Mouse (Mus musculus): ENCODE measurements around the gene Bcl2l15. TPM values are rescaled to one million over a fixed set of nuclear protein-coding genes. Genes with fewer than 3 reads are reported as not detected.
A peak's percentile ranks its signal among the peaks of the same experiment; 100 is the strongest.
"Not testable (repeated sequence)": the region's sequence is repeated elsewhere in the genome, so short reads cannot be mapped to it uniquely, and the experiment has no call there.

Bcl2l15 gene
- polyA plus RNA-seq, 1 experiment, result 0.25 TPM

GRCm38 (mm10) chr3:103790346-103791145 lies 41.9 kb upstream of the Bcl2l15 start:
- H3K4me2 ChIP-seq (ENCODE audit: low read depth), result peak overlapping the region; percentile 81
- H3ac ChIP-seq (ENCODE audit: control insufficient read depth, insufficient read length), result peak overlapping the region; percentile 79
- no peaks in the 10 kb centered on the region for H3K27me3 ChIP-seq (ENCODE audit: control insufficient read depth, insufficient read depth, insufficient read length)
- TF ChIP-seq POLR2A (IDR thresholded peaks at IDR 0.05; ENCODE audit: insufficient read length, low read depth) (no peak), POLR2AphosphoS2 (IDR thresholded peaks at IDR 0.05; ENCODE audit: insufficient read length, low read depth) (peak; percentile 29)
- peaks cover 50% of the 10 kb centered on the region for H3K79me2 ChIP-seq (ENCODE audit: control insufficient read depth, insufficient read depth)
- H3K4me3 ChIP-seq, result peak overlapping the region; percentile 65
- H3K36me3 ChIP-seq (ENCODE audit: control insufficient read depth, insufficient read depth), result no peaks in the 10 kb centered on the region

DNA sequence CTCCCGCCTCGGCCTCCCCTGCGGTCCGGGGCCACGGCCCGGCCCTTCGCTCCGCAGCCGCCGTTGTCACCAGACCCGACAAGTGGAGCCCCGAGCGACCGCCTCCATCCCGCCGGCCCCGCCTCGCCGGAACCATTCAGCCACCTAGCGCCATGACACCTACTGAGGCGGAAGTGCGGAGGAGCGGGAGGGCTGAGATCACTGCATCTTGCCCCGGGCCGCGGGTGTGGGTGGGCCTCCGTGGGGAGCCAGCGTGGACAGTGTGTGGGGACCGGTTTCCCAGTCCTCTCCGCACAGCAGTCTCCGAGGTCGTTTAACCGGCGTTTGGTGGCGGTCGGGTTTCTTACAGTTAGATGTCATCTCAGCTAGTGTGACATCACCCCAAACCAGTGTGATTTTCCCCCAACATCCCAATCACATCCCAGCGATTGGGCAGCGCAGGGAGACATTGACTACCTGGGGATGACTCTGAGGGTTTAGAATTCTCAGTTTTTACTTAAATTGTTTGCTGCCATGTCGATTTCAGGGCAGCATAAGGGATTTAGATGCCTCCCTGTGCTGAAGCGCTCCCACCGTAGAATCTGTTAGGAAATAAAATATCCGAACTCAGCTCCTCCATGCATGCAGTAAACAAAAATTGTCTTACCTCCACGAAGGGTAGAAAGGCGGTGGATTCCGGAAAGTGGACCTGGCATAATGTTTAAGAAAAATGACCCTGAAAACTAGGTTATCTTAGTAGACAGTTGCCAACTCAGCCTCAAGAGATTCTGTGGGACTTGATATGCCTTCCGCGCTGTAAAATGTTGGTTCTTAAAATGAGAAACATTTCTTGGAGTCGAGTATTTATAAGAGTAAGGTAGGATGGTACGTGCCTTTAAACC lies 40.9 kb upstream of the Bcl2l15 start, which contains the start of gene Hipk1:
Gene Hipk1, minus strand, starts transcription at position 334 of the 881 bp plus-strand sequence.
- TF ChIP-seq MAX (IDR thresholded peaks at IDR 0.05; ENCODE audit: low read depth), result no peak
- TF ChIP-seq E2F4 (IDR thresholded peaks at IDR 0.05; ENCODE audit: insufficient read depth), result no peak
- peak; percentile 90 for TF ChIP-seq POLR2AphosphoS2 (IDR thresholded peaks at IDR 0.05; ENCODE audit: insufficient read length, low read depth)
- peak in 1 of 3 experiments; percentile 33 for TF ChIP-seq MYOG (IDR thresholded peaks at IDR 0.05; ENCODE audit: control insufficient read depth in 1 of 3, insufficient read depth in 1 of 3, insufficient read length in 2 of 3, low read depth in 2 of 3)
- no peak for TF ChIP-seq MYOD1 (IDR thresholded peaks at IDR 0.05; ENCODE audit: control insufficient read depth in 1 of 3, insufficient read length in 2 of 3, low read depth in 2 of 3)
- peak; percentile 88 for TF ChIP-seq POLR2A (IDR thresholded peaks at IDR 0.05; ENCODE audit: insufficient read length, low read depth)
- Histone ChIP-seq H3K27me3 (ENCODE audit: control insufficient read depth, insufficient read depth, insufficient read length) (no peaks in the 10 kb centered on the region), H3ac (ENCODE audit: control insufficient read depth, insufficient read length) (peak within 1 kb of the TSS; percentile 79), H3K79me2 (ENCODE audit: control insufficient read depth, insufficient read depth) (peaks cover 43% of the 10 kb centered on the region), H3K4me2 (ENCODE audit: low read depth) (peak within 1 kb of the TSS; percentile 81), H3K36me3 (ENCODE audit: control insufficient read depth, insufficient read depth) (no peaks in the 10 kb centered on the region), H3K4me3 (peak within 1 kb of the TSS; percentile 65)

DNA sequence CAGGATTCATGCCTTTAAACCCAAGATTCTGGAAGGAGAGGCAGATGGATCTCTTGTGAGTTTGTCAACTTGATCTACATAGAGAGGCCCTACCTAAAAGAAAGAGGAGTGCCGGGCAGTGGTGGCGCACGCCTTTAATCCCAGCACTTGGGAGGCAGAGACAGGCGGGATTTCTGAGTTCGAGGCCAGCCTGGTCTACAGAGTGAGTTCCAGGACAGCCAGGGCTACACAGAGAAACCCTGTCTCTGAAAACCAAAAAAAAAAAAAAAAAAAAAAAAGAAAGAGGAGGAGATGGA lies 40.3 kb upstream of the Bcl2l15 start:
- H3K36me3 ChIP-seq (ENCODE audit: control insufficient read depth, insufficient read depth); H3K27me3 ChIP-seq (ENCODE audit: control insufficient read depth, insufficient read depth, insufficient read length); H3ac ChIP-seq (ENCODE audit: control insufficient read depth, insufficient read length): not testable (repeated sequence)
- Histone ChIP-seq H3K79me2 (ENCODE audit: control insufficient read depth, insufficient read depth) (peaks cover 37% of the 10 kb centered on the region), H3K4me3 (peak overlapping the region; percentile 65), H3K4me2 (ENCODE audit: low read depth) (peak overlapping the region; percentile 80)

- H3K36me3 ChIP-seq (ENCODE audit: control insufficient read depth, insufficient read depth), result no peaks in the 10 kb centered on the region
- H3K4me2 ChIP-seq (ENCODE audit: low read depth), result no peak overlapping the region
- TF ChIP-seq POLR2A (IDR thresholded peaks at IDR 0.05; ENCODE audit: insufficient read length, low read depth) (no peak), MYOG (IDR thresholded peaks at IDR 0.05; ENCODE audit: control insufficient read depth in 1 of 3, insufficient read depth in 1 of 3, insufficient read length in 2 of 3, low read depth in 2 of 3) (no peak), MAX (IDR thresholded peaks at IDR 0.05; ENCODE audit: low read depth) (no peak), MYOD1 (IDR thresholded peaks at IDR 0.05; ENCODE audit: control insufficient read depth in 1 of 3, insufficient read length in 2 of 3, low read depth in 2 of 3) (no peak), TCF3 (IDR thresholded peaks at IDR 0.05; ENCODE audit: insufficient read length, low read depth) (no peak), POLR2AphosphoS2 (IDR thresholded peaks at IDR 0.05; ENCODE audit: insufficient read length, low read depth) (no peak), REST (IDR thresholded peaks at IDR 0.05; ENCODE audit: insufficient read depth, insufficient read length) (no peak), E2F4 (IDR thresholded peaks at IDR 0.05; ENCODE audit: insufficient read depth) (no peak), USF1 (IDR thresholded peaks at IDR 0.05; ENCODE audit: low read depth) (no peak), CEBPB (IDR thresholded peaks at IDR 0.05; ENCODE audit: insufficient read depth, poor library complexity, severe bottlenecking) (no peak), SRF (IDR thresholded peaks at IDR 0.05; ENCODE audit: control insufficient read depth, insufficient read length, low read depth) (no peak), TCF12 (IDR thresholded peaks at IDR 0.05; ENCODE audit: insufficient read depth, poor library complexity, severe bottlenecking) (no peak)
- H3K4me3 ChIP-seq, result no peak overlapping the region
- no peak overlapping the region for H3ac ChIP-seq (ENCODE audit: control insufficient read depth, insufficient read length)
- no peaks in the 10 kb centered on the region for H3K27me3 ChIP-seq (ENCODE audit: control insufficient read depth, insufficient read depth, insufficient read length)
- peaks cover 32% of the 10 kb centered on the region for H3K79me2 ChIP-seq (ENCODE audit: control insufficient read depth, insufficient read depth)
Observed at GRCm38 (mm10) chr3:103792566-103792965, 39.8 kb upstream of the Bcl2l15 start.

DNA sequence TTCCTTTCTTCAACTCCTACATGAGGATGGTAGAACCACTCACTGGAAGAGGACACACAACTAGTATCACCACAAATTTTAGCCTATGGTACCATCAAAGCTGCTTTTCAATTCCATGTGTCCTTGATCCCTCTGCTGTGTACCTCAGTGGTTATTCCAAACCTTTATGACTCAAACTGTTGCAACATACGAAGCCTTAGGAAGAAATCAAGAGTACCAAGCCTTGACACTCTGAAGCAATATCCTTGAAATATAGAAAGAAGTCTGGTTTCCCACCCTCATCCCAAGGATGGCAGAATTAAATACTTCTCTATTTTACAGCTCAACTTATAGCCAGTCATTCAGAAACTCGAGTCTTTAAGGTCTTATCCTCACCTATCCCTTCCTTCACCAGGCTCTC lies 36.0 kb upstream of the Bcl2l15 start:
- no peak for TF ChIP-seq REST (IDR thresholded peaks at IDR 0.05; ENCODE audit: insufficient read depth, insufficient read length)
- TF ChIP-seq SRF (IDR thresholded peaks at IDR 0.05; ENCODE audit: control insufficient read depth, insufficient read length, low read depth), result no peak
- TF ChIP-seq CEBPB (IDR thresholded peaks at IDR 0.05; ENCODE audit: insufficient read depth, poor library complexity, severe bottlenecking), result peak; percentile 65; the same call in 1 of the 2 replicates
- TF ChIP-seq POLR2AphosphoS2 (IDR thresholded peaks at IDR 0.05; ENCODE audit: insufficient read length, low read depth), result no peak
- TF ChIP-seq E2F4 (IDR thresholded peaks at IDR 0.05; ENCODE audit: insufficient read depth), result no peak
- TF ChIP-seq TCF12 (IDR thresholded peaks at IDR 0.05; ENCODE audit: insufficient read depth, poor library complexity, severe bottlenecking), result no peak
- TF ChIP-seq POLR2A (IDR thresholded peaks at IDR 0.05; ENCODE audit: insufficient read length, low read depth), result no peak
- Histone ChIP-seq H3K36me3 (ENCODE audit: control insufficient read depth, insufficient read depth) (no peaks in the 10 kb centered on the region), H3K27me3 (ENCODE audit: control insufficient read depth, insufficient read depth, insufficient read length) (no peaks in the 10 kb centered on the region), H3ac (ENCODE audit: control insufficient read depth, insufficient read length) (no peak overlapping the region), H3K79me2 (ENCODE audit: control insufficient read depth, insufficient read depth) (no peaks in the 10 kb centered on the region), H3K4me3 (no peak overlapping the region), H3K4me2 (ENCODE audit: low read depth) (peak overlapping the region; percentile 2)
